In genomic region chr12:12497277-12497841, GRCm38 (mm10) we compare ENCODE assay signal across 14 mouse cellular contexts.
DNase-seq lines count a peak whose midpoint lies in the region; ATAC-seq lines count a peak whose summit lies in the region.
"Had no signal": no experiment of that assay in that cellular context is flagged by ENCODE, and none has a peak within 500 bp of the region (broad histone marks: within the 10 kb centered on the region; RNA-seq: fewer than 3 reads in every experiment).

No protein-coding gene starts in this region.

- no peak for ATAC-seq in forebrain, embryonic 13.5 days
- ATAC-seq in liver, embryonic 12.5 days: peak; percentile 27; the same call in 1 of the 2 replicates
- peak; percentile 35 for ATAC-seq in megakaryocyte-erythroid progenitor cell, adult 5-6 weeks (replicated peaks; ENCODE audit: low FRiP score, low TSS enrichment, poor library complexity, severe bottlenecking)
- ATAC-seq in hindbrain, embryonic 11.5 days (ENCODE audit: low FRiP score): no peak
- ATAC-seq: activated CD4-positive, CD25-positive, alpha-beta regulatory T cell, adult 4 months had no signal

- H3K4me1 ChIP-seq in forebrain, embryonic 10.5 days: peaks cover 8% of the 10 kb centered on the region
- no peaks in the 10 kb centered on the region for H3K4me1 ChIP-seq in forebrain, embryonic 13.5 days
- H3K4me1 ChIP-seq in liver, embryonic 12.5 days: peaks cover 72% of the 10 kb centered on the region
- no peaks in the 10 kb centered on the region for H3K4me1 ChIP-seq in hindbrain, embryonic 11.5 days (replicated peaks; ENCODE audit: control insufficient read depth, insufficient read depth, low read length)
- H3K4me1 ChIP-seq: forebrain, embryonic 12.5 days; neural tube, embryonic 13.5 days had no signal

- no peaks in the 10 kb centered on the region for H3K36me3 ChIP-seq in forebrain, embryonic 10.5 days (replicated peaks)
- H3K36me3 ChIP-seq in forebrain, embryonic 13.5 days (ENCODE audit: poor library complexity, severe bottlenecking): no peaks in the 10 kb centered on the region
- H3K36me3 ChIP-seq in liver, embryonic 12.5 days: no peaks in the 10 kb centered on the region
- H3K36me3 ChIP-seq in hindbrain, embryonic 11.5 days (ENCODE audit: control insufficient read depth, insufficient read depth, low read length): no peaks in the 10 kb centered on the region
- H3K36me3 ChIP-seq: embryonic facial prominence, embryonic 13.5 days; forebrain, embryonic 12.5 days; neural tube, embryonic 13.5 days had no signal

- no peaks in the 10 kb centered on the region for H3K27me3 ChIP-seq in forebrain, embryonic 10.5 days (ENCODE audit: poor library complexity, severe bottlenecking)
- no peaks in the 10 kb centered on the region for H3K27me3 ChIP-seq in forebrain, embryonic 13.5 days
- H3K27me3 ChIP-seq in liver, embryonic 12.5 days (replicated peaks): no peaks in the 10 kb centered on the region
- H3K27me3 ChIP-seq in hindbrain, embryonic 11.5 days (ENCODE audit: control insufficient read depth, insufficient read depth, low read length): no peaks in the 10 kb centered on the region
- H3K27me3 ChIP-seq: CH12.LX; embryonic facial prominence, embryonic 13.5 days; forebrain, embryonic 12.5 days; neural tube, embryonic 13.5 days had no signal

- H3K4me2 ChIP-seq in forebrain, embryonic 13.5 days: no peak overlapping the region
- peak overlapping the region; percentile 45 for H3K4me2 ChIP-seq in liver, embryonic 12.5 days
- no peak overlapping the region for H3K4me2 ChIP-seq in hindbrain, embryonic 11.5 days (replicated peaks; ENCODE audit: low read depth, low read length)
- H3K4me2 ChIP-seq: embryonic facial prominence, embryonic 13.5 days; forebrain, embryonic 12.5 days; neural tube, embryonic 13.5 days had no signal

- H3K9me3 ChIP-seq in forebrain, embryonic 10.5 days: no peaks in the 10 kb centered on the region
- no peaks in the 10 kb centered on the region for H3K9me3 ChIP-seq in forebrain, embryonic 13.5 days (replicated peaks)
- H3K9me3 ChIP-seq in liver, embryonic 12.5 days (replicated peaks): no peaks in the 10 kb centered on the region
- no peaks in the 10 kb centered on the region for H3K9me3 ChIP-seq in hindbrain, embryonic 11.5 days (ENCODE audit: control insufficient read depth, low read length)
- H3K9me3 ChIP-seq: embryonic facial prominence, embryonic 13.5 days; forebrain, embryonic 12.5 days; neural tube, embryonic 13.5 days had no signal

- no peak overlapping the region for H3K4me3 ChIP-seq in forebrain, embryonic 10.5 days
- H3K4me3 ChIP-seq in forebrain, embryonic 13.5 days: no peak overlapping the region
- no peak overlapping the region for H3K4me3 ChIP-seq in liver, embryonic 12.5 days
- H3K4me3 ChIP-seq in hindbrain, embryonic 11.5 days (ENCODE audit: low read depth, low read length): no peak overlapping the region
- H3K4me3 ChIP-seq: embryonic facial prominence, embryonic 13.5 days; forebrain, embryonic 12.5 days; neural tube, embryonic 13.5 days had no signal

- peak overlapping the region; percentile 22; the same call in 1 of the 2 replicates for H3K27ac ChIP-seq in forebrain, embryonic 10.5 days
- no peak overlapping the region for H3K27ac ChIP-seq in forebrain, embryonic 13.5 days
- peak overlapping the region; percentile 90 for H3K27ac ChIP-seq in liver, embryonic 12.5 days
- H3K27ac ChIP-seq in hindbrain, embryonic 11.5 days (ENCODE audit: low read depth, low read length): no peak overlapping the region
- H3K27ac ChIP-seq: embryonic facial prominence, embryonic 13.5 days; forebrain, embryonic 12.5 days; macrophage; neural tube, embryonic 13.5 days had no signal

- 89% methylated on average over 6 of the region's 6 CpGs for WGBS in forebrain, embryonic 10.5 days
- WGBS in forebrain, embryonic 13.5 days: 90% methylated on average over 6 of the region's 6 CpGs
- 35% methylated on average over 6 of the region's 6 CpGs for WGBS in liver, embryonic 12.5 days (ENCODE audit: insufficient replicate concordance)
- WGBS in hindbrain, embryonic 11.5 days: 87% methylated on average over 6 of the region's 6 CpGs

- H3K9ac ChIP-seq in forebrain, embryonic 13.5 days: no peak overlapping the region
- peak overlapping the region; percentile 45 for H3K9ac ChIP-seq in liver, embryonic 12.5 days
- no peak overlapping the region for H3K9ac ChIP-seq in hindbrain, embryonic 11.5 days (ENCODE audit: low read depth, low read length)
- H3K9ac ChIP-seq: embryonic facial prominence, embryonic 13.5 days; forebrain, embryonic 12.5 days; neural tube, embryonic 13.5 days had no signal

- no peak for DNase-seq in forebrain, embryonic 10.5 days (ENCODE audit: extremely low spot score, low spot score)
- DNase-seq in lung, postnatal 14 days: peak; percentile 4
- no peak for DNase-seq in lung, postnatal 25 days (ENCODE audit: low spot score)
- DNase-seq in hindbrain, embryonic 11.5 days (ENCODE audit: low spot score): no peak
- no peak for DNase-seq in frontal cortex, postnatal 25 days (ENCODE audit: low spot score in 2 of 2)

Comparison
In these comparisons a context has a peak if more than half of its experiments do, and no peak if none do; other contexts are left out.
1. H3K27ac ChIP-seq: peak in forebrain, embryonic 10.5 days (single experiment) and liver, embryonic 12.5 days (single experiment); none in forebrain, embryonic 13.5 days (single experiment) and hindbrain, embryonic 11.5 days (single experiment).
2. ATAC-seq: peak in liver, embryonic 12.5 days (single experiment) and megakaryocyte-erythroid progenitor cell, adult 5-6 weeks (single experiment); none in forebrain, embryonic 13.5 days (single experiment) and hindbrain, embryonic 11.5 days (single experiment).